Mouse (Mus musculus) MEL (cell line): ENCODE measurements at regions not wholly inside any gene's neighbourhood (a gene's known extent, or its start where the extent isn't known, plus 50 kb on each side); places are given as distances from the start of the nearest gene placed in this dataset.

Experiments
- DNase-seq: peaks from one replicate; pipeline ENCODE4 v3.0.0; 2011; ENCODE audit warnings: low read depth, low spot score
- H3K27ac ChIP-seq: 2 replicates; pipeline ENCODE4 v1.5.1; 2012; ENCODE audit warnings: low read depth, mild to moderate bottlenecking, control low read depth, low read length, moderate library complexity; ENCODE audit not compliant: control insufficient read depth
- H3K27me3 ChIP-seq, 2 experiments: fragments of 150-350 bp in 1 of 2; sonication (generic) in 1 of 2; 2 replicates each; pipeline ENCODE4 v1.6.1; 2012; ENCODE audit warnings: low read length in 2 of 2, mild to moderate bottlenecking in 2 of 2, improper control_type of control experiment in 1 of 2, moderate library complexity in 1 of 2; ENCODE audit not compliant: insufficient read depth in 2 of 2, control insufficient read depth in 1 of 2
- H3K36me3 ChIP-seq, 2 experiments: 2 replicates each; pipeline ENCODE4 v1.6.1; 2012 to 2014; ENCODE audit warnings: low read length in 2 of 2, improper control_type of control experiment in 1 of 2, inconsistent platforms in 1 of 2, mild to moderate bottlenecking in 1 of 2; ENCODE audit not compliant: insufficient read depth in 2 of 2, control insufficient read depth in 1 of 2
- H3K4me1 ChIP-seq, 2 experiments: fragments of 150-350 bp in 1 of 2; sonication (generic) in 1 of 2; 2 replicates each; pipeline ENCODE4 v1.6.1; 2012; ENCODE audit warnings: low read length in 2 of 2, improper control_type of control experiment in 1 of 2, mild to moderate bottlenecking in 1 of 2; ENCODE audit not compliant: insufficient read depth in 2 of 2, control insufficient read depth in 1 of 2
- H3K4me3 ChIP-seq, 2 experiments: fragments of 150-350 bp in 1 of 2; sonication (generic) in 1 of 2; 2 replicates each; pipeline ENCODE4 v1.5.1; 2012; ENCODE audit warnings: low read depth in 2 of 2, low read length in 2 of 2, mild to moderate bottlenecking in 2 of 2, moderate library complexity in 2 of 2, control low read depth in 1 of 2, improper control_type of control experiment in 1 of 2; ENCODE audit not compliant: control insufficient read depth in 1 of 2, insufficient read depth in 1 of 2
- H3K79me2 ChIP-seq: 2 replicates; pipeline ENCODE4 v1.6.1; 2012; ENCODE audit warnings: mild to moderate bottlenecking, low read length, moderate library complexity; ENCODE audit not compliant: control insufficient read depth, poor library complexity, insufficient read depth
- H3K9ac ChIP-seq: 2 replicates; pipeline ENCODE4 v1.6.1; 2012; ENCODE audit warnings: low read depth, mild to moderate bottlenecking, control low read depth, low read length, moderate library complexity; ENCODE audit not compliant: control insufficient read depth, poor library complexity, severe bottlenecking
- H3K9me3 ChIP-seq: fragments of 150-350 bp; sonication (generic); replicated peaks from 2 replicates; pipeline ENCODE4 v1.6.1; 2012; ENCODE audit warnings: mild to moderate bottlenecking, low read length, improper control_type of control experiment, moderate library complexity; ENCODE audit not compliant: insufficient read depth
- CHD2 ChIP-seq: IDR thresholded peaks from 2 replicates; pipeline ENCODE4 v1.6.1; 2011; ENCODE audit warnings: low read length, improper control_type of control experiment
- CTCF ChIP-seq, 3 experiments: IDR thresholded peaks in 2 of 3; conservative IDR thresholded peaks in 1 of 3; 2 replicates each; pipeline ENCODE4 v1.5.1; 2011 to 2012; ENCODE audit warnings: low read length in 3 of 3, low read depth in 2 of 3, mild to moderate bottlenecking in 2 of 3, improper control_type of control experiment in 1 of 3, inconsistent platforms in 1 of 3, mixed read lengths in 1 of 3, moderate library complexity in 1 of 3; ENCODE audit not compliant: control insufficient read depth in 1 of 3, insufficient read depth in 1 of 3, poor library complexity in 1 of 3, severe bottlenecking in 1 of 3
- ELF1 ChIP-seq: IDR thresholded peaks from 2 replicates; pipeline ENCODE4 v1.6.1; 2014; ENCODE audit warnings: low read depth, mild to moderate bottlenecking, inconsistent platforms, low read length, improper control_type of control experiment, moderate library complexity
- EP300 ChIP-seq, 2 experiments: IDR thresholded peaks; 2 replicates each; pipeline ENCODE4 v1.6.1; 2011; ENCODE audit warnings: improper control_type of control experiment in 2 of 2, low read length in 2 of 2, low read depth in 1 of 2, mild to moderate bottlenecking in 1 of 2
- ETS1 ChIP-seq: IDR thresholded peaks from 2 replicates; pipeline ENCODE4 v1.6.1; 2012; ENCODE audit warnings: low read depth, mild to moderate bottlenecking, inconsistent platforms, low read length, improper control_type of control experiment, moderate library complexity
- GABPA ChIP-seq: IDR thresholded peaks from 2 replicates; pipeline ENCODE4 v1.6.1; 2012; ENCODE audit warnings: low read depth, mild to moderate bottlenecking, inconsistent platforms, low read length, improper control_type of control experiment, moderate library complexity
- JUND ChIP-seq: IDR thresholded peaks from 2 replicates; pipeline ENCODE4 v1.6.1; 2011; ENCODE audit warnings: low read depth, mild to moderate bottlenecking, improper control_type of control experiment, low read length
- MAFK ChIP-seq: IDR thresholded peaks from 2 replicates; pipeline ENCODE4 v1.6.1; 2011; ENCODE audit warnings: low read depth, mild to moderate bottlenecking, low read length, improper control_type of control experiment, borderline replicate concordance
- MAX ChIP-seq: IDR thresholded peaks from 2 replicates; pipeline ENCODE4 v1.6.1; 2011; ENCODE audit warnings: low read length, improper control_type of control experiment
- MAZ ChIP-seq: IDR thresholded peaks from 2 replicates; pipeline ENCODE4 v1.6.1; 2012; ENCODE audit warnings: low read depth, mild to moderate bottlenecking, inconsistent platforms, low read length, improper control_type of control experiment
- MXI1 ChIP-seq: IDR thresholded peaks from 2 replicates; pipeline ENCODE4 v1.6.1; 2011; ENCODE audit warnings: mild to moderate bottlenecking, low read depth, low read length, improper control_type of control experiment
- MYB ChIP-seq: IDR thresholded peaks from 2 replicates; pipeline ENCODE4 v1.6.1; 2011; ENCODE audit warnings: mild to moderate bottlenecking, low read depth, low read length, improper control_type of control experiment
- MYC ChIP-seq: IDR thresholded peaks from 2 replicates; pipeline ENCODE4 v1.6.1; 2011; ENCODE audit warnings: low read depth, mild to moderate bottlenecking, low read length, improper control_type of control experiment, moderate library complexity
- NRF1 ChIP-seq: IDR thresholded peaks from 2 replicates; pipeline ENCODE4 v1.6.1; 2014; ENCODE audit warnings: low read depth, mild to moderate bottlenecking, inconsistent platforms, low read length, improper control_type of control experiment, moderate library complexity; ENCODE audit not compliant: poor library complexity, insufficient read depth, severe bottlenecking
- POLR2A ChIP-seq, 2 experiments: IDR thresholded peaks; 2 replicates each; pipeline ENCODE4 v1.6.1; 2011 to 2012; ENCODE audit warnings: low read length in 2 of 2, mild to moderate bottlenecking in 2 of 2, control low read depth in 1 of 2, improper control_type of control experiment in 1 of 2, low read depth in 1 of 2, moderate library complexity in 1 of 2; ENCODE audit not compliant: control insufficient read depth in 1 of 2, insufficient read depth in 1 of 2, poor library complexity in 1 of 2
- POLR2AphosphoS2 ChIP-seq: IDR thresholded peaks from 2 replicates; pipeline ENCODE4 v1.6.1; 2011; ENCODE audit warnings: low read length, improper control_type of control experiment
- POLR2AphosphoS5 ChIP-seq: IDR thresholded peaks from 2 replicates; pipeline ENCODE4 v1.6.1; 2012; ENCODE audit warnings: low read depth, borderline replicate concordance, mild to moderate bottlenecking, inconsistent platforms, low read length, moderate library complexity, mixed read lengths
- RAD21 ChIP-seq: IDR thresholded peaks from 2 replicates; pipeline ENCODE4 v1.6.1; 2011; ENCODE audit warnings: mild to moderate bottlenecking, low read depth, low read length, improper control_type of control experiment
- SIN3A ChIP-seq: IDR thresholded peaks from 2 replicates; pipeline ENCODE4 v1.6.1; 2012; ENCODE audit warnings: low read length, improper control_type of control experiment, inconsistent platforms
- SMC3 ChIP-seq: IDR thresholded peaks from 2 replicates; pipeline ENCODE4 v1.6.1; 2011; ENCODE audit warnings: low read depth, low read length, improper control_type of control experiment
- TCF12 ChIP-seq: IDR thresholded peaks from 2 replicates; pipeline ENCODE4 v1.6.1; 2014; ENCODE audit warnings: low read depth, mild to moderate bottlenecking, inconsistent platforms, low read length, improper control_type of control experiment, moderate library complexity
- UBTF ChIP-seq: IDR thresholded peaks from 2 replicates; pipeline ENCODE4 v1.6.1; 2012; ENCODE audit warnings: low read depth, mild to moderate bottlenecking, inconsistent platforms, low read length, improper control_type of control experiment, moderate library complexity, borderline replicate concordance; ENCODE audit not compliant: insufficient read depth
- ZC3H11A ChIP-seq: IDR thresholded peaks from 2 replicates; pipeline ENCODE4 v1.6.1; 2012; ENCODE audit warnings: low read depth, mild to moderate bottlenecking, inconsistent platforms, low read length, improper control_type of control experiment
- ZNF384 ChIP-seq: IDR thresholded peaks from 2 replicates; pipeline ENCODE4 v1.6.1; 2012; ENCODE audit warnings: low read depth, mild to moderate bottlenecking, inconsistent platforms, low read length, improper control_type of control experiment

GRCm38 (mm10) chr6:117015461-117015860, 152.9 kb upstream of the Cxcl12 start:
- Histone ChIP-seq H3K4me3 (no peak overlapping the region), H3K27me3 (no peaks in the 10 kb centered on the region), H3K9ac (no peak overlapping the region), H3K9me3 (no peaks in the 10 kb centered on the region), H3K27ac (no peak overlapping the region), H3K79me2 (no peaks in the 10 kb centered on the region), H3K4me1 (no peaks in the 10 kb centered on the region)
- no peak for DNase-seq
- TF ChIP-seq ZC3H11A (no peak), JUND (no peak), MAZ (no peak), MYC (no peak), CTCF (IDR thresholded peaks at IDR 0.05 in 2 of 3, conservative IDR thresholded peaks at IDR 0.05 in 1 of 3; ENCODE audit: control insufficient read depth in 1 of 3, insufficient read depth in 1 of 3, low read depth in 2 of 3, low read length in 3 of 3, poor library complexity in 1 of 3, severe bottlenecking in 1 of 3) (no peak), ETS1 (no peak), POLR2AphosphoS2 (no peak), NRF1 (no peak), CHD2 (no peak), ZNF384 (no peak), RAD21 (no peak), EP300 (IDR thresholded peaks at IDR 0.05; ENCODE audit: low read depth in 1 of 2, low read length in 2 of 2) (no peak)
- TF ChIP-seq, all 39 proteins: peak for 0
- no peaks in the 10 kb centered on the region for H3K36me3 ChIP-seq

- Histone ChIP-seq H3K9me3 (no peaks in the 10 kb centered on the region), H3K36me3 (no peaks in the 10 kb centered on the region), H3K4me1 (no peaks in the 10 kb centered on the region), H3K9ac (no peak overlapping the region), H3K4me3 (no peak overlapping the region), H3K27ac (no peak overlapping the region), H3K79me2 (no peaks in the 10 kb centered on the region), H3K27me3 (no peaks in the 10 kb centered on the region)
- TF ChIP-seq MAZ (no peak), MXI1 (no peak), ZNF384 (no peak), POLR2AphosphoS5 (no peak), EP300 (IDR thresholded peaks at IDR 0.05; ENCODE audit: low read depth in 1 of 2, low read length in 2 of 2) (no peak), TCF12 (no peak), ELF1 (no peak), SMC3 (no peak), ETS1 (no peak), NRF1 (no peak), UBTF (no peak), POLR2A (IDR thresholded peaks at IDR 0.05; ENCODE audit: control insufficient read depth in 1 of 2, insufficient read depth in 1 of 2, low read depth in 1 of 2, low read length in 2 of 2, poor library complexity in 1 of 2) (no peak), MYB (no peak), MAFK (no peak), GABPA (no peak), MAX (no peak), SIN3A (no peak), MYC (no peak)
- DNase-seq, result no peak
Observed at GRCm38 (mm10) chr6:117021851-117022250, 146.5 kb upstream of the Cxcl12 start.
